Mouse (Mus musculus): Measurements from ENCODE around the gene Hdac4. TPM values are rescaled to one million over a fixed set of nuclear protein-coding genes. Genes with fewer than 3 reads are reported as not detected.

The Hdac4 gene
- total RNA-seq, 2 experiments from 2014 or later, result 78.6 to 81.6 TPM

GRCm38 (mm10) chr1:92104718-92105117 lies 90.8 kb downstream of the Hdac4 start:
- no peak for DNase-seq
- intact Hi-C loops (cut with DNase I), result no loop called here

GRCm38 (mm10) chr1:92103971-92104370 lies 91.5 kb downstream of the Hdac4 start:
- intact Hi-C loops (cut with DNase I), result no loop called here
- DNase-seq, result no peak

GRCm38 (mm10) chr1:92103377-92103776 lies 92.1 kb downstream of the Hdac4 start:
- no peak for DNase-seq
- intact Hi-C loops (cut with DNase I), result no loop called here

- no peak for DNase-seq
- intact Hi-C loops (cut with DNase I), result no loop called here
Measured at GRCm38 (mm10) chr1:92102825-92103224, 92.7 kb downstream of the Hdac4 start.

- intact Hi-C loops (cut with DNase I), result no loop called here
- peak; percentile 37 for DNase-seq
Measured at GRCm38 (mm10) chr1:92100371-92100891, 95.1 kb downstream of the Hdac4 start.

GRCm38 (mm10) chr1:92099964-92100363 lies 95.5 kb downstream of the Hdac4 start:
- no peak for DNase-seq
- intact Hi-C loops (cut with DNase I), result no loop called here

- peak; percentile 45 for DNase-seq
- intact Hi-C loops (cut with DNase I), result no loop called here
Measured at GRCm38 (mm10) chr1:92099502-92099901, 96.0 kb downstream of the Hdac4 start.

- intact Hi-C loops (cut with DNase I), result no loop called here
- DNase-seq, result no peak
Measured at GRCm38 (mm10) chr1:92098456-92098855, 97.0 kb downstream of the Hdac4 start.

GRCm38 (mm10) chr1:92096991-92097525 lies 98.4 kb downstream of the Hdac4 start:
- intact Hi-C loops (cut with DNase I), result no loop called here
- DNase-seq, result no peak

- intact Hi-C loops (cut with DNase I), result no loop called here
- no peak for DNase-seq
Measured at GRCm38 (mm10) chr1:92092286-92092685, 103.2 kb downstream of the Hdac4 start.

GRCm38 (mm10) chr1:92087821-92088220 lies 107.7 kb downstream of the Hdac4 start:
- intact Hi-C loops (cut with DNase I), result no loop called here
- DNase-seq, result no peak

- DNase-seq, result no peak
- intact Hi-C loops (cut with DNase I), result no loop called here
Measured at GRCm38 (mm10) chr1:92087343-92087742, 108.2 kb downstream of the Hdac4 start.

- intact Hi-C loops (cut with DNase I), result no loop called here
- no peak for DNase-seq
Measured at GRCm38 (mm10) chr1:92086841-92087240, 108.7 kb downstream of the Hdac4 start.

GRCm38 (mm10) chr1:92086277-92086813 lies 109.2 kb downstream of the Hdac4 start:
- DNase-seq, result no peak
- intact Hi-C loops (cut with DNase I), result no loop called here

GRCm38 (mm10) chr1:92084738-92085137 lies 110.8 kb downstream of the Hdac4 start:
- no peak for DNase-seq
- intact Hi-C loops (cut with DNase I), result no loop called here

GRCm38 (mm10) chr1:92084004-92084403 lies 111.5 kb downstream of the Hdac4 start:
- intact Hi-C loops (cut with DNase I), result no loop called here
- DNase-seq, result no peak

- intact Hi-C loops (cut with DNase I), result no loop called here
- DNase-seq, result no peak
Measured at GRCm38 (mm10) chr1:92082837-92083541, 112.5 kb downstream of the Hdac4 start.

GRCm38 (mm10) chr1:92082156-92082836 lies 113.2 kb downstream of the Hdac4 start:
- intact Hi-C loops (cut with DNase I), result no loop called here

GRCm38 (mm10) chr1:92079982-92080537 lies 115.4 kb downstream of the Hdac4 start:
- intact Hi-C loops (cut with DNase I), result no loop called here
- DNase-seq, result no peak

More at GRCm38 (mm10) chr1:92082156-92082836, 113.2 kb downstream of the Hdac4 start:
- DNase-seq, result no peak

- intact Hi-C loops (cut with DNase I), result no loop called here
- no peak for DNase-seq
Measured at GRCm38 (mm10) chr1:92075312-92075711, 120.2 kb downstream of the Hdac4 start.

- DNase-seq, result no peak
- intact Hi-C loops (cut with DNase I), result no loop called here
Measured at GRCm38 (mm10) chr1:92074655-92075054, 120.8 kb downstream of the Hdac4 start.
